Mouse (Mus musculus) retina, postnatal 7 days (tissue): Measurements from ENCODE around the gene Rab6a.

ENCODE experiments used
- DNase-seq: peaks from one replicate; pipeline ENCODE4 v3.0.0-alpha.2; 2012; ENCODE audit warnings: low read depth, low spot score

Gene Rab6a

DNA sequence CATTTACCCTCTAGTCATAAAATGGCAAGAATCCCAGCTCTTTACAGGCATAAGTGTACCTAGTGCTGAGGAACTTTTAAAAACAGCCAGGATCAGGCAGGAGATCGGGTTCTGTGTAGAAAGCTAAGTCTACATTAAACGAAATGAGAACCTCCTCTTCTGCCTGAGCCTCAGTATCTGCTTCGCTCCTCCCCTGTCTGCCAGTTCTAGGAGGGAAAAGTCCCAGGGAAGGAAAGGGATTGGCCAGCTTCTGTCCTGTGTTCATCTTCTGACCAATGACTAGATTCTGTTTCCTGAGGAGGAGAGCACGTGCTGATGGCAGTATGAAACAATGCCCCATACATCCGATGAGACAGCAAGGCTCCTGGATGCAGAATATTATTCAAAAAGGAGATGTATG is 73.9 kb downstream of the Rab6a start:
- no peak for DNase-seq

- DNase-seq: no peak
Measured at GRCm38 (mm10) chr7:100683241-100683640, 76.0 kb downstream of the Rab6a start.

DNA sequence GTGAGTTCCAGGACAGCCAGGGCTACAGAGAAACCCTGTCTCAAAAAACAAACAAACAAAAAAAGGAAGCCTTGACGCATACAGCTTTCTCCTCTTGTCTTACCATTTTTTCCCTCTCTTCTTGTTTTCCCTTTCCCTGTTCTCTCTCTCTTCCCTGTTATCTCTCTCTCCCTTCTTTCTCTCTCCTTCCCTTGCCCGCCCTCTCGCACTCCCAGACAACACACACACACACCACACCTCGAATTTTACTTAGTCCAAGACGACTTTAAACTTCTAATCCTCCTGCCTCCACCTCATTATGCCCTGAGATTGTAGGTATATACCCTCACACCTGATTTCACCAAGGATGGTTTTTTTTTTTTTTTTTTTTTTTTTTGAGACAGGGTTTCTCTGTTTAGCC is 76.9 kb downstream of the Rab6a start:
- no peak for DNase-seq

GRCm38 (mm10) chr7:100684538-100684937 is 77.3 kb downstream of the Rab6a start:
- DNase-seq: peak; percentile 61

GRCm38 (mm10) chr7:100685061-100686030 is 78.1 kb downstream of the Rab6a start:
- DNase-seq: peak; percentile 65

- DNase-seq: no peak
Measured at GRCm38 (mm10) chr7:100688471-100688870, 81.3 kb downstream of the Rab6a start.
